ENCODE assay signal across 11 mouse cellular contexts in genomic region chr19:40307550-40307949, GRCm38 (mm10). TPM values are rescaled to one million over a fixed set of nuclear protein-coding genes. Genes with fewer than 3 reads are reported as not detected.
DNase-seq lines count a peak whose midpoint lies in the region; ATAC-seq and TF ChIP-seq lines count a peak whose summit lies in the region.
"Had no signal": no experiment of that assay in that cellular context is flagged by ENCODE, and none has a peak within 500 bp of the region (broad histone marks: within the 10 kb centered on the region; RNA-seq: fewer than 3 reads in every experiment).

No protein-coding gene starts in this region.

- no peak overlapping the region for H3K9ac ChIP-seq in forebrain, embryonic 14.5 days (ENCODE audit: low read length)
- H3K9ac ChIP-seq: kidney, embryonic 15.5 days had no signal

- no peak overlapping the region for H3K27ac ChIP-seq in cerebellum, adult 2 months (ENCODE audit: insufficient read depth, low read length)
- H3K27ac ChIP-seq in forebrain, embryonic 14.5 days (ENCODE audit: low read depth, low read length): no peak overlapping the region
- H3K27ac ChIP-seq: kidney, embryonic 15.5 days had no signal

- no peak for TF ChIP-seq POLR2A in cerebellum, adult 2 months (IDR thresholded peaks at IDR 0.05; ENCODE audit: borderline replicate concordance, insufficient read depth, low read length)

- peaks cover 4% of the 10 kb centered on the region; the same call in 1 of the 2 replicates for H3K4me1 ChIP-seq in cerebellum, adult 2 months (ENCODE audit: control insufficient read depth, insufficient read depth, low read length)
- H3K4me1 ChIP-seq in forebrain, embryonic 14.5 days (ENCODE audit: control insufficient read depth, insufficient read depth, low read length): no peaks in the 10 kb centered on the region

- WGBS in cerebellum, adult 2 months: 28% methylated on average over 7 of the region's 7 CpGs
- WGBS in forebrain, embryonic 14.5 days: 92% methylated on average over 7 of the region's 7 CpGs

- no peak for DNase-seq in frontal cortex, postnatal 14 days (ENCODE audit: low spot score in 2 of 2)
- DNase-seq in 3134 (ENCODE audit: extremely low read depth, insufficient read length, low spot score): peak; percentile 65
- peak; percentile 52 to 81 for DNase-seq in cerebellum, adult 2 months
- DNase-seq in heart, postnatal 10 days: peak; percentile 60
- DNase-seq in forebrain, embryonic 14.5 days (ENCODE audit: low spot score): no peak
- DNase-seq in lung, postnatal 10 days: no peak
- DNase-seq in urinary bladder, postnatal 10 days (ENCODE audit: low spot score): no peak
- DNase-seq: left cerebral cortex, postnatal 4 days had no signal

- H3K9me3 ChIP-seq in forebrain, embryonic 14.5 days (replicated peaks; ENCODE audit: control insufficient read depth, low read length): no peaks in the 10 kb centered on the region
- H3K9me3 ChIP-seq: kidney, embryonic 15.5 days had no signal

- H3K4me2 ChIP-seq in forebrain, embryonic 14.5 days (ENCODE audit: low read length): no peak overlapping the region
- H3K4me2 ChIP-seq: kidney, embryonic 15.5 days had no signal

- no peak overlapping the region for H3K4me3 ChIP-seq in cerebellum, adult 2 months (replicated peaks; ENCODE audit: insufficient read depth, low read depth, low read length)
- H3K4me3 ChIP-seq in forebrain, embryonic 14.5 days (ENCODE audit: low read depth, low read length): no peak overlapping the region
- H3K4me3 ChIP-seq: erythroblast, embryonic 14.5 days; kidney, embryonic 15.5 days had no signal

- peaks cover 32% of the 10 kb centered on the region for H3K36me3 ChIP-seq in forebrain, embryonic 14.5 days (ENCODE audit: control insufficient read depth, insufficient read depth, low read length)

- H3K27me3 ChIP-seq in cerebellum, adult 2 months (ENCODE audit: control insufficient read depth, insufficient read depth, low read length): no peaks in the 10 kb centered on the region
- no peaks in the 10 kb centered on the region for H3K27me3 ChIP-seq in forebrain, embryonic 14.5 days (replicated peaks; ENCODE audit: control insufficient read depth, insufficient read depth, low read length)
- H3K27me3 ChIP-seq: kidney, embryonic 15.5 days had no signal

- TF ChIP-seq CTCF in cerebellum, adult 2 months (IDR thresholded peaks at IDR 0.05; ENCODE audit: borderline replicate concordance, insufficient read depth, low read depth, low read length): no peak

- intact Hi-C loops in heart, postnatal 10 days (cut with DNase I): loop anchor here (5.0 to 10.0 kb wide), 2 partner anchors 55 to 1333 kb away; no protein-coding TSS in a partner anchor

- ATAC-seq in frontal cortex, adult (ENCODE audit: low TSS enrichment): peak; percentile 62
- ATAC-seq in forebrain, embryonic 14.5 days: no peak

RNA-seq across cellular contexts. Expression of gene Pdlim1, which starts 35.9 kb away (rescaled TPM):
- 20.1 and 23.2 TPM in 2 replicates for polyA plus RNA-seq in cerebellum, adult 2 months (2012; rRNA removed)
- total RNA-seq in heart, postnatal 10 days (2021): 100 to 1,000 TPM; 235 to 249 TPM
- polyA plus RNA-seq in forebrain, embryonic 14.5 days (2014; fragmentation: Nextera tagmentation; extraction: Ambion mirVana): 20.1 and 30.1 TPM in 2 replicates

Comparison
In these comparisons a context has a peak if more than half of its experiments do, and no peak if none do; other contexts are left out.
1. DNase-seq: peak in 3134 (single experiment), cerebellum, adult 2 months (2 of 2) and heart, postnatal 10 days (2 of 2); none in frontal cortex, postnatal 14 days (0 of 2), forebrain, embryonic 14.5 days (single experiment), lung, postnatal 10 days (single experiment) and urinary bladder, postnatal 10 days (single experiment).